Mouse (Mus musculus): ENCODE data around the gene Dap. TPM values are rescaled to one million over a fixed set of nuclear protein-coding genes. Genes with fewer than 3 reads are reported as not detected.

Gene Dap
- polyA plus RNA-seq, 1 experiment from 2014 or later, result 63.4 TPM

DNA sequence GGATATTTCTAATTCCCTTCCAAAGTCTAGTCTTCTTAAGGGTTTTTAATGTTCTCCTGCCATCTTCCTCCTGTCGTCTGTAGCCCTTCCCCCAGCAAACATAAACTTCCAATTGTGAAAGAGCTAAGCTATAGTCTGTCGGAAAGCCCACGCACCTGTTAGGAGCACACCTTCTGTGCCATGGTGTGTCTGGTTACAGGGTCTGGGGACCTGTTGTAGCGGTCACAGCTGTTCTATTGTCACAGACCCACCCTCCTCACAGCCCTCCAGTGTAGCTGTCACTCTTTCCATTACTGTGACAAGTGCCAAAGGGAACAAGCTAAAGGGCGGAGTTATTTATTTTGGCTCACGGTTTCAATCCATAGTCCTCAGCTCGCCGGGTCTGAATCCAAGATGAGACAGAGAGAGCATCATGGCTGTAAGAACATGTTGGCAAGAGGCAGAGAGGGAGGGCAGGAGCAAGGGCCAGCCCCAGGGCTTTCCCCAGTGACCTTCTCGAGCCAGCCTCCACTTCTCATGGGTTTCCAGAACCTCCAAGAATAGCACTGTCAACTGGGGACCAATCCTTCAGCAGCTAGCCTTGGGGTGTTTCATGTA is 30.9 kb downstream of the Dap start:
- Histone ChIP-seq H3K27ac (replicated peaks in 1 of 2; ENCODE audit: control insufficient read depth in 1 of 2, insufficient read depth in 1 of 2, low read depth in 2 of 2, low read length in 2 of 2) (0 out of 4 replicates have a peak overlapping the region, but pooled peaks of 1 of the 2 experiments have one; percentile 36), H3K36me3 (ENCODE audit: control insufficient read depth, insufficient read depth, low read length) (no peaks in the 10 kb centered on the region), H3K4me1 (ENCODE audit: control insufficient read depth in 2 of 2, insufficient read depth in 2 of 2, low read length in 2 of 2) (peaks cover 11 to 20% of the 10 kb centered on the region in 2 experiments), H3K9ac (ENCODE audit: low read length) (no peak overlapping the region), H3K4me2 (ENCODE audit: low read length) (no peak overlapping the region), H3K9me3 (ENCODE audit: control insufficient read depth, low read length) (no peaks in the 10 kb centered on the region), H3K4me3 (ENCODE audit: control insufficient read depth in 1 of 2, insufficient read depth in 1 of 2, low read depth in 1 of 2, low read length in 2 of 2) (no peak overlapping the region), H3K27me3 (ENCODE audit: control insufficient read depth, insufficient read depth, low read length) (no peaks in the 10 kb centered on the region)
- WGBS, result 79% methylated on average over 9 of the region's 9 CpGs
- ATAC-seq (ENCODE audit: insufficient number of reproducible peaks, insufficient read depth, low FRiP score, low read depth), result no peak

DNA sequence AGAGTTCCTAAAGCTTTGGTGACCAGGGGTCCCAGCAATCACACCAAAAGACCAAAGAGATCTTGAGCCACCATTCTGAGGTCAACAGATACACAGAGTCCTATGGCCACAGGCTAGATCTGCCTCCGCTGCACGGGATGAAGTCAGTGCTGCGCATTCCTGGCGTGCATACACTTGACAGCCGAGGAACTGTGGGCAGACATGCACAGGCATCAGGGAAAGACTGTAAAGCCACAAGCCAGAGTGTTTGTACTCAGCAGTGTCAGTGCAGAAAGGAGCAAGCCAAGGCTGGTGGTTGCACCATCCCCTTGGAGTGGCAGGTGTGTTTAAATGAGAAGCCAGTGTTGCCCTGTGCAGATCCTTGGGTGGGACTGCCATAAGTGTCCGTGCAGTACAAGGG is 31.6 kb downstream of the Dap start:
- 46% methylated on average over 6 of the region's 6 CpGs for WGBS
- H3K27me3 ChIP-seq (ENCODE audit: control insufficient read depth, insufficient read depth, low read length), result no peaks in the 10 kb centered on the region
- no peak overlapping the region for H3K4me3 ChIP-seq (ENCODE audit: control insufficient read depth in 1 of 2, insufficient read depth in 1 of 2, low read depth in 1 of 2, low read length in 2 of 2)
- no peak overlapping the region for H3K9ac ChIP-seq (ENCODE audit: low read length)
- H3K4me1 ChIP-seq (ENCODE audit: control insufficient read depth in 2 of 2, insufficient read depth in 2 of 2, low read length in 2 of 2), result peaks cover 11 to 20% of the 10 kb centered on the region in 2 experiments
- H3K27ac ChIP-seq (replicated peaks in 1 of 2; ENCODE audit: control insufficient read depth in 1 of 2, insufficient read depth in 1 of 2, low read depth in 2 of 2, low read length in 2 of 2), result peak overlapping the region in 1 of 2 experiments; percentile 36; a peak in 1 of 4 replicates
- no peak for ATAC-seq (ENCODE audit: insufficient number of reproducible peaks, insufficient read depth, low FRiP score, low read depth)
- H3K4me2 ChIP-seq (ENCODE audit: low read length), result no peak overlapping the region
- no peaks in the 10 kb centered on the region for H3K36me3 ChIP-seq (ENCODE audit: control insufficient read depth, insufficient read depth, low read length)
- no peaks in the 10 kb centered on the region for H3K9me3 ChIP-seq (ENCODE audit: control insufficient read depth, low read length)

GRCm38 (mm10) chr15:31257329-31257728 is 33.2 kb downstream of the Dap start:
- Histone ChIP-seq H3K4me2 (ENCODE audit: low read length) (no peak overlapping the region), H3K9ac (ENCODE audit: low read length) (no peak overlapping the region), H3K36me3 (ENCODE audit: control insufficient read depth, insufficient read depth, low read length) (no peaks in the 10 kb centered on the region), H3K9me3 (ENCODE audit: control insufficient read depth, low read length) (no peaks in the 10 kb centered on the region), H3K4me3 (ENCODE audit: control insufficient read depth in 1 of 2, insufficient read depth in 1 of 2, low read depth in 1 of 2, low read length in 2 of 2) (no peak overlapping the region), H3K4me1 (ENCODE audit: control insufficient read depth in 2 of 2, insufficient read depth in 2 of 2, low read length in 2 of 2) (peaks cover 11 to 17% of the 10 kb centered on the region in 2 experiments; a peak in 3 of 4 replicates), H3K27me3 (ENCODE audit: control insufficient read depth, insufficient read depth, low read length) (no peaks in the 10 kb centered on the region), H3K27ac (replicated peaks in 1 of 2; ENCODE audit: control insufficient read depth in 1 of 2, insufficient read depth in 1 of 2, low read depth in 2 of 2, low read length in 2 of 2) (no peak overlapping the region)
- 87% methylated on average over 1 of the region's 1 CpGs for WGBS
- ATAC-seq (ENCODE audit: insufficient number of reproducible peaks, insufficient read depth, low FRiP score, low read depth), result no peak

- Histone ChIP-seq H3K9ac (ENCODE audit: low read length) (no peak overlapping the region), H3K4me1 (ENCODE audit: control insufficient read depth in 2 of 2, insufficient read depth in 2 of 2, low read length in 2 of 2) (peaks cover 7 to 9% of the 10 kb centered on the region in 2 experiments; a peak in 3 of 4 replicates), H3K4me2 (ENCODE audit: low read length) (no peak overlapping the region), H3K9me3 (ENCODE audit: control insufficient read depth, low read length) (no peaks in the 10 kb centered on the region), H3K27ac (replicated peaks in 1 of 2; ENCODE audit: control insufficient read depth in 1 of 2, insufficient read depth in 1 of 2, low read depth in 2 of 2, low read length in 2 of 2) (no peak overlapping the region), H3K36me3 (ENCODE audit: control insufficient read depth, insufficient read depth, low read length) (no peaks in the 10 kb centered on the region), H3K4me3 (ENCODE audit: control insufficient read depth in 1 of 2, insufficient read depth in 1 of 2, low read depth in 1 of 2, low read length in 2 of 2) (no peak overlapping the region), H3K27me3 (ENCODE audit: control insufficient read depth, insufficient read depth, low read length) (no peaks in the 10 kb centered on the region)
- 72% methylated on average over 21 of the region's 21 CpGs for WGBS
- no peak for ATAC-seq (ENCODE audit: insufficient number of reproducible peaks, insufficient read depth, low FRiP score, low read depth)
Observed at GRCm38 (mm10) chr15:31258029-31258692, 34.0 kb downstream of the Dap start.

GRCm38 (mm10) chr15:31258693-31259439 is 34.8 kb downstream of the Dap start:
- no peaks in the 10 kb centered on the region for H3K36me3 ChIP-seq (ENCODE audit: control insufficient read depth, insufficient read depth, low read length)
- no peaks in the 10 kb centered on the region for H3K27me3 ChIP-seq (ENCODE audit: control insufficient read depth, insufficient read depth, low read length)
- H3K9me3 ChIP-seq (ENCODE audit: control insufficient read depth, low read length), result no peaks in the 10 kb centered on the region
- no peak overlapping the region for H3K4me2 ChIP-seq (ENCODE audit: low read length)
- WGBS, result 74% methylated on average over 18 of the region's 18 CpGs
- H3K27ac ChIP-seq (replicated peaks in 1 of 2; ENCODE audit: control insufficient read depth in 1 of 2, insufficient read depth in 1 of 2, low read depth in 2 of 2, low read length in 2 of 2), result no peak overlapping the region
- no peak overlapping the region for H3K9ac ChIP-seq (ENCODE audit: low read length)
- peaks cover 7 to 9% of the 10 kb centered on the region in 2 experiments; a peak in 3 of 4 replicates for H3K4me1 ChIP-seq (ENCODE audit: control insufficient read depth in 2 of 2, insufficient read depth in 2 of 2, low read length in 2 of 2)
- ATAC-seq (ENCODE audit: insufficient number of reproducible peaks, insufficient read depth, low FRiP score, low read depth), result no peak
- no peak overlapping the region for H3K4me3 ChIP-seq (ENCODE audit: control insufficient read depth in 1 of 2, insufficient read depth in 1 of 2, low read depth in 1 of 2, low read length in 2 of 2)

DNA sequence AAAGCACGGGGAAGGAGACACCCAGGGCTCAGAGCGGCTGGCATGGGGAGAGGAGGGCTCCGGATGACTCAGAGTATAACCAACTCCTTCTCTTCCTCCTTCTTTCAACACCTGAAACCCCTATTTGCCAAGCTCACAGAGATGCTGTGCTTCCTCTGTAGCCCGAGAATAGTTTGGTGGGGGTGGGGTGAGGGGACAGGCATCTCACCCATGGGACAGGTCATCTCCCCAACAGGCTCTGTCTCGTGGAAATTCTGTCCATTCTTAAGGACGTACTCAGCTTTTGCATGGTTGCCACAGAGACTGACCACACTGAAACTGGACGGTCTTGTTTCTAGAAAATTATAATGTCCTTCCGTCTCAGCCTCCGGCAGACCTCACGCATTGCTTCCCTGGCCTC is 37.0 kb downstream of the Dap start:
- Histone ChIP-seq H3K4me2 (ENCODE audit: low read length) (no peak overlapping the region), H3K9me3 (ENCODE audit: control insufficient read depth, low read length) (no peaks in the 10 kb centered on the region), H3K36me3 (ENCODE audit: control insufficient read depth, insufficient read depth, low read length) (no peaks in the 10 kb centered on the region), H3K4me1 (ENCODE audit: control insufficient read depth in 2 of 2, insufficient read depth in 2 of 2, low read length in 2 of 2) (peaks cover 6 to 7% of the 10 kb centered on the region in 2 experiments; a peak in 3 of 4 replicates), H3K27ac (replicated peaks in 1 of 2; ENCODE audit: control insufficient read depth in 1 of 2, insufficient read depth in 1 of 2, low read depth in 2 of 2, low read length in 2 of 2) (no peak overlapping the region), H3K9ac (ENCODE audit: low read length) (no peak overlapping the region), H3K27me3 (ENCODE audit: control insufficient read depth, insufficient read depth, low read length) (no peaks in the 10 kb centered on the region), H3K4me3 (ENCODE audit: control insufficient read depth in 1 of 2, insufficient read depth in 1 of 2, low read depth in 1 of 2, low read length in 2 of 2) (no peak overlapping the region)
- ATAC-seq (ENCODE audit: insufficient number of reproducible peaks, insufficient read depth, low FRiP score, low read depth), result no peak
- 76% methylated on average over 10 of the region's 10 CpGs for WGBS

DNA sequence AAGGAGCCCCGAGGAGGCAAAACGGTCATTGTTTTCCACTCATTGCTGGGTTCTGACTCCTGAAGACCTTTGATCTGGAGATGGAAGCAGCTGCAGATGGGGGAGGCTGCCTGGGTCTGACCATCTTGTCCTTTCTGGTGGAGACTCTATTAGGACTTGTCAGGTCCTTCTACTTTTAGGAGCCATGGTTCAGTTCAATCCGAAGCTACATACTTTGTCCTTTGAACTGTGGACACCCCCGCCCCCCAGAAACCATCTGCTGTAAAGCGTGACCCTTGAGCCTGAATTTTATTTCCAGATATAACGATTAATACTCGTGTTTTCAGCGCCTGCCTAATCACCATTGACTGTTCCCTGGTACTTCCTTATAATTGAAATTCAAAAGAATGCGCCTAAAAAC is 38.2 kb downstream of the Dap start:
- H3K36me3 ChIP-seq (ENCODE audit: control insufficient read depth, insufficient read depth, low read length), result no peaks in the 10 kb centered on the region
- H3K27me3 ChIP-seq (ENCODE audit: control insufficient read depth, insufficient read depth, low read length), result no peaks in the 10 kb centered on the region
- no peak overlapping the region for H3K4me2 ChIP-seq (ENCODE audit: low read length)
- no peak overlapping the region for H3K27ac ChIP-seq (replicated peaks in 1 of 2; ENCODE audit: control insufficient read depth in 1 of 2, insufficient read depth in 1 of 2, low read depth in 2 of 2, low read length in 2 of 2)
- H3K9me3 ChIP-seq (ENCODE audit: control insufficient read depth, low read length), result no peaks in the 10 kb centered on the region
- no peak for ATAC-seq (ENCODE audit: insufficient number of reproducible peaks, insufficient read depth, low FRiP score, low read depth)
- H3K4me1 ChIP-seq (ENCODE audit: control insufficient read depth in 2 of 2, insufficient read depth in 2 of 2, low read length in 2 of 2), result peaks cover under 1 to 4% of the 10 kb centered on the region in 2 experiments; a peak in 2 of 4 replicates
- H3K4me3 ChIP-seq (ENCODE audit: control insufficient read depth in 1 of 2, insufficient read depth in 1 of 2, low read depth in 1 of 2, low read length in 2 of 2), result no peak overlapping the region
- 76% methylated on average over 9 of the region's 9 CpGs for WGBS
- no peak overlapping the region for H3K9ac ChIP-seq (ENCODE audit: low read length)

All from heart, embryonic 14.5 days (tissue).